ENCODE assay signal across 10 mouse cellular contexts in the genomic region with DNA sequence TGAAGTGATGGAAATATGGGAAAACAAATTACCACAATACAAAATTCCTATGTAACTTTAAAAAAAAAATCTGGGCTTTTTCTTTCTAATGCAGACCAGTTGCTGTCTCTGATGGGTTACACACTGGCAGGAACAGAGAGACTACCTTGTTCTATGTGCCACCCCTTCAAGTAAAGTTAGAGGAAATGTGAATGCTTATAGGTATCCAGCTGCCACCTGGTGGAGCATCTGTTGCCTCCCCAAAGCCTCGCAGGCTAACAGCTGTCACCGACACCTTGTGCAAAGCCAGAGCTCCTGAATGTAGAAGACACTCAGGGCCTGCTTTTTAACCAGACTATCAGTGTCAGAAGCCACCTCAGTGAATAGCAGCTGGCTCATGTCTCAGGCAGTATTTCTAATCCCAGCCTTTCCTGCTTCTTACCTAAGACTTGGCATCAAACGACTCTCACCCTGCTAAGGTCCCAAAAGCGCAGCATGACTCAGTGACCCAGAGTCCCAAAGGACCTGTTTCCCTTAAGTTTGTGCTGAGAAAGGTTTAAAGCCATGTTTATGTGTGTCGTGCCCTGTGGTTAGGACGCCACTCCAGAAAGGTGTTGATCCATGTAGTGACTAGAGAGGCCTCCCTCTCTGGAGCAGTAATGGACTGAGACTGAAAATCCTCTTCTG.
DNase-seq lines count a peak whose midpoint lies in the region; TF ChIP-seq lines count a peak whose summit lies in the region.
"Had no signal": no experiment of that assay in that cellular context is flagged by ENCODE, and none has a peak within 500 bp of the region (broad histone marks: within the 10 kb centered on the region; RNA-seq: fewer than 3 reads in every experiment).

No protein-coding gene starts in this region.

- no peaks in the 10 kb centered on the region for H3K36me3 ChIP-seq in liver, adult 2 months (ENCODE audit: control insufficient read depth, insufficient read depth, low read length)
- H3K36me3 ChIP-seq: embryonic facial prominence, embryonic 15.5 days; hindbrain, embryonic 10.5 days had no signal

- 85% methylated on average over 6 of the region's 6 CpGs for WGBS in liver, adult 2 months

- no peaks in the 10 kb centered on the region for H3K27me3 ChIP-seq in liver, adult 2 months (ENCODE audit: control insufficient read depth, insufficient read depth, low read length)
- H3K27me3 ChIP-seq: embryonic facial prominence, embryonic 15.5 days had no signal

- H3K4me1 ChIP-seq in liver, adult 2 months (ENCODE audit: control insufficient read depth, insufficient read depth, low read length) = no peaks in the 10 kb centered on the region
- H3K4me1 ChIP-seq: embryonic facial prominence, embryonic 15.5 days; hindbrain, embryonic 10.5 days had no signal

- TF ChIP-seq CTCF in gastrocnemius, adult 2 months (IDR thresholded peaks at IDR 0.05) = peak; percentile 43
- TF ChIP-seq CTCF in liver, adult 2 months (IDR thresholded peaks at IDR 0.05; ENCODE audit: low read depth, low read length) = peak; percentile 63
- TF ChIP-seq CTCF in brain, embryonic 14.5 days (IDR thresholded peaks at IDR 0.05; ENCODE audit: borderline replicate concordance, extremely low read depth, insufficient read depth, insufficient read length) = peak; percentile 25; the same call in 1 of the 2 replicates

- no peak for DNase-seq in gastrocnemius, adult 2 months
- no peak for DNase-seq in gastrocnemius, adult 18-20 months (ENCODE audit: low spot score)
- DNase-seq in liver, adult 2 months (ENCODE audit: extremely low read depth, low read depth, low spot score) = peak; percentile 22
- no peak for DNase-seq in liver
- DNase-seq in brain, embryonic 14.5 days (ENCODE audit: low read depth) = peak; percentile 55
- peak; percentile 75 for DNase-seq in lung, postnatal 10 days
- DNase-seq in thymus, postnatal 14 days = no peak
- no peak for DNase-seq in cerebellum, postnatal 36 days

- H3K27ac ChIP-seq in gastrocnemius, adult 2 months = no peak overlapping the region; the same call in 1 of the 2 replicates
- no peak overlapping the region for H3K27ac ChIP-seq in liver, adult 2 months (replicated peaks; ENCODE audit: insufficient read depth, low read depth, low read length)
- H3K27ac ChIP-seq: embryonic facial prominence, embryonic 15.5 days; hindbrain, embryonic 10.5 days had no signal

- H3K4me3 ChIP-seq in gastrocnemius, adult 2 months = no peak overlapping the region
- no peak overlapping the region for H3K4me3 ChIP-seq in liver, adult 2 months (ENCODE audit: insufficient read depth, low read depth, low read length)
- H3K4me3 ChIP-seq: embryonic facial prominence, embryonic 15.5 days; hindbrain, embryonic 10.5 days had no signal

- intact Hi-C loops in gastrocnemius, adult 2 months (cut with DNase I) = no loop called here

- H3K79me2 ChIP-seq in liver, adult 2 months (ENCODE audit: control insufficient read depth, insufficient read depth, low read length) = no peaks in the 10 kb centered on the region

- no peak overlapping the region for H3K9ac ChIP-seq in liver, adult 2 months (ENCODE audit: low read depth, low read length)
- H3K9ac ChIP-seq: embryonic facial prominence, embryonic 15.5 days had no signal

- TF ChIP-seq POLR2A in liver, adult 2 months (IDR thresholded peaks at IDR 0.05; ENCODE audit: extremely low read depth, insufficient read depth, low read length) = no peak
- TF ChIP-seq POLR2A in brain, embryonic 14.5 days (IDR thresholded peaks at IDR 0.05; ENCODE audit: borderline replicate concordance, extremely low read depth, insufficient read depth, insufficient read length, poor library complexity, severe bottlenecking) = no peak

Comparison
In these comparisons a context has a peak if more than half of its experiments do, and no peak if none do; other contexts are left out.
1. DNase-seq: peak in liver, adult 2 months (single experiment), brain, embryonic 14.5 days (single experiment) and lung, postnatal 10 days (single experiment); none in gastrocnemius, adult 2 months (single experiment), gastrocnemius, adult 18-20 months (single experiment), liver (single experiment), thymus, postnatal 14 days (single experiment) and cerebellum, postnatal 36 days (0 of 2).
2. Peak in every context shown above with its lines, with median percentiles within 50 percentile points of each other: CTCF ChIP-seq.